Mouse (Mus musculus): ENCODE results near the gene Plpp6. TPM values are rescaled to one million over a fixed set of nuclear protein-coding genes. Genes with fewer than 3 reads are reported as not detected.

The Plpp6 gene
- total and polyA plus RNA-seq, 3 experiments, result 4.9 to 7.4 (median 6.6) TPM

DNA sequence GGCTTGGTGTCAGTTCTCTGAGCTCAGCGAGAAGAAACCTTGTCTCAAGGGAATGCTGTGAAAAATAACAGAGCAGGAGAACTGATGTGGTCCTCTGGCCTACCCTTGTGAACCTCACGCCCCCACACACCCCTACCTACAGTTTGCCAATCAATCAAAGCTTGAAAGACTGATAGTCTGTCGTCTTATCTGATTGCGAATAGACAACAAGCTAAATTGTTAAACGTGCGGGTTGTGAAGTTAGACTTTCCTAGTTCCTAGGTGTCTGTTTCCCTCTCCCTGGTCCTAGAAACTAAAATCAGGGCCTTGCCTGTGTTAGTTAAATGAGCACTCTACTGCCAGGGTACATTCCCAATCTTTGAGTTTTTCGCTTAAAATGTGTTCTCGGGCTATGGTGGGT lies 25.8 kb downstream of the Plpp6 start:
- no peak for TF ChIP-seq POLR2A (IDR thresholded peaks at IDR 0.05; ENCODE audit: insufficient read depth, low read depth, low read length)
- TF ChIP-seq EP300 (IDR thresholded peaks at IDR 0.05; ENCODE audit: insufficient read depth, low read depth, low read length), result no peak
- TF ChIP-seq CTCF (IDR thresholded peaks at IDR 0.05), result no peak
- 58% methylated on average over 8 of the region's 8 CpGs for WGBS
- Histone ChIP-seq H3K4me1 (ENCODE audit: control insufficient read depth, insufficient read depth, low read length) (peaks cover 2% of the 10 kb centered on the region), H3K4me3 (peak overlapping the region; percentile 89), H3K79me2 (replicated peaks; ENCODE audit: control insufficient read depth, insufficient read depth, low read length) (0 out of 2 replicates have a peak, but pooled peaks cover 1% of the 10 kb centered on the region), H3K27me3 (ENCODE audit: control insufficient read depth, insufficient read depth, low read length) (no peaks in the 10 kb centered on the region), H3K9ac (ENCODE audit: low read depth, low read length) (peak overlapping the region; percentile 83), H3K36me3 (ENCODE audit: control insufficient read depth, insufficient read depth, low read length) (peaks cover 12% of the 10 kb centered on the region), H3K27ac (peak overlapping the region; percentile 87)
- intact Hi-C loops (cut with DNase I), result loop anchor here (2.0 kb wide), 1 partner anchor 25 kb away; no protein-coding TSS in a partner anchor
- DNase-seq, result no peak

DNA sequence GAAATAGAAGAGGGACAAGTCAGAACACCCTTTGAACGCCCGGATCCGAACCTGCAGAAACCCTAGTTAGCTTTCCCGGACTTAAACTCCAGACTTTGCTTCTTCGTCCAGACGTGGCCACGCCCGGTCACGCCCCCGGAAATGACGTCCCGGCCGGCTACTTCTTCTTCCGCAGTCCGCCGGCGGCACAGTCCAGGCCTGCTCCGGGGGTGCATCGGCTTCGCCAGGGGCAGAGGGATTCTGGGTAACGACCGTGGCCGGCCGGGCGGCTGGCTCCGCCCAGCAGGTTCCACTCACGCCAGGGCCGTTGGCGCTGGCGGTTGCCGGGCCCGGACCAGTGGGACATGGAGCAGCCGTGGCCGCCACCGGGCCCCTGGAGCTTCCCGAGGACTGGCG lies 26.4 kb downstream of the Plpp6 start, which contains the start of gene Cdc37l1:
Gene Cdc37l1, plus strand, starts transcription at position 159 of the 396 bp plus-strand sequence.
- H3K4me3 ChIP-seq, result peak within 1 kb of the TSS; percentile 89
- DNase-seq, result peak; percentile 99

DNA sequence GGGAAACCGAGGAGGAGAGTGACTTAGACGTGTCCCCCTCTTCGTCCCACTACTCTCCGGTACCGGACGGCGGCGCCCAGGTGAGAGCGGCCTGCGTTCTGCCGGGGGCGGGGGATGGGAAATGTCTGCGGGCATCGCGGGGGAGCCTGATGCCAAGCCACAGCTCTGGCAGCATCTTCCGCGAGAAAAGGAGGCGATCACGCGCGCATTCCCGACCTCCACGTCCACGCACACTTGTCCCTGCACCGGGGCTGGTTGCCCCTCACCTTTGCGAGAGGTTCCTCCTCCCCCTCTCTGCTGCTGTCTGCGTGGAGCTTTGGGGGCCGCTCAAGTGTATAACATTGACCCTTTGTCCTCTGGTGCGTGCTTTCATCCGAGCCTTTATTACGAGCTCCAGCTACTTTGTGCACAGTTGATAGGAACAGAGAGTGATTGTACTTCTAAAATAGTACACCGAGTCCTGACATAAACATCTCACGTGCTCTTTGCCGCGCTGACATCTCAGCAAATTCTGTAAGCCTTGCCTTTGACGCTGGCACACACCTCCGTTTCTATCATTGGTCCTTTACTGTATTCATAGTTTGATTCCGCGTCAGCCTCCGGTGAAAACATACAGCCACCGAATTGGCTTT lies 27.0 kb downstream of the Plpp6 start:
- under 1% methylated on average over 41 of the region's 41 CpGs for WGBS
- Histone ChIP-seq H3K36me3 (ENCODE audit: control insufficient read depth, insufficient read depth, low read length) (peaks cover 22% of the 10 kb centered on the region), H3K27ac (peak overlapping the region; percentile 87), H3K9ac (ENCODE audit: low read depth, low read length) (peak overlapping the region; percentile 81), H3K79me2 (replicated peaks; ENCODE audit: control insufficient read depth, insufficient read depth, low read length) (0 out of 2 replicates have a peak, but pooled peaks cover 1% of the 10 kb centered on the region), H3K27me3 (ENCODE audit: control insufficient read depth, insufficient read depth, low read length) (no peaks in the 10 kb centered on the region), H3K4me3 (peak overlapping the region; percentile 89), H3K4me1 (ENCODE audit: control insufficient read depth, insufficient read depth, low read length) (peaks cover 7% of the 10 kb centered on the region)
- DNase-seq, result peak in 1 of 2 experiments; percentile 47
- TF ChIP-seq EP300 (IDR thresholded peaks at IDR 0.05; ENCODE audit: insufficient read depth, low read depth, low read length), result 0 out of 2 replicates have a peak, but pooled peaks have one; percentile 36
- no peak for TF ChIP-seq POLR2A (IDR thresholded peaks at IDR 0.05; ENCODE audit: insufficient read depth, low read depth, low read length)
- TF ChIP-seq CTCF (IDR thresholded peaks at IDR 0.05), result 0 out of 2 replicates have a peak, but pooled peaks have one; percentile 2
- intact Hi-C loops (cut with DNase I), result loop anchor here (2.0 to 5.0 kb wide), 4 partner anchors 37 to 262 kb away; partner anchors contain the start of genes Jak2 and Rcl1

More for the DNA sequence above, 26.4 kb downstream of the Plpp6 start, which contains the start of gene Cdc37l1:
- peak; percentile 70; the same call in 1 of the 2 replicates for TF ChIP-seq EP300 (IDR thresholded peaks at IDR 0.05; ENCODE audit: insufficient read depth, low read depth, low read length)
- peak; percentile 94 for TF ChIP-seq POLR2A (IDR thresholded peaks at IDR 0.05; ENCODE audit: insufficient read depth, low read depth, low read length)
- TF ChIP-seq CTCF (IDR thresholded peaks at IDR 0.05), result peak; percentile 6; the same call in 1 of the 2 replicates
- Histone ChIP-seq H3K36me3 (ENCODE audit: control insufficient read depth, insufficient read depth, low read length) (peaks cover 17% of the 10 kb centered on the region), H3K79me2 (replicated peaks; ENCODE audit: control insufficient read depth, insufficient read depth, low read length) (0 out of 2 replicates have a peak, but pooled peaks cover 1% of the 10 kb centered on the region), H3K4me1 (ENCODE audit: control insufficient read depth, insufficient read depth, low read length) (peaks cover 4% of the 10 kb centered on the region), H3K27me3 (ENCODE audit: control insufficient read depth, insufficient read depth, low read length) (no peaks in the 10 kb centered on the region), H3K27ac (peak within 1 kb of the TSS; percentile 87), H3K9ac (ENCODE audit: low read depth, low read length) (peak within 1 kb of the TSS; percentile 83)
- WGBS, result 0% methylated on average over 37 of the region's 37 CpGs
- intact Hi-C loops (cut with DNase I), result loop anchor here (2.0 to 5.0 kb wide), 4 partner anchors 37 to 262 kb away; partner anchors contain the start of genes Jak2 and Rcl1

DNA sequence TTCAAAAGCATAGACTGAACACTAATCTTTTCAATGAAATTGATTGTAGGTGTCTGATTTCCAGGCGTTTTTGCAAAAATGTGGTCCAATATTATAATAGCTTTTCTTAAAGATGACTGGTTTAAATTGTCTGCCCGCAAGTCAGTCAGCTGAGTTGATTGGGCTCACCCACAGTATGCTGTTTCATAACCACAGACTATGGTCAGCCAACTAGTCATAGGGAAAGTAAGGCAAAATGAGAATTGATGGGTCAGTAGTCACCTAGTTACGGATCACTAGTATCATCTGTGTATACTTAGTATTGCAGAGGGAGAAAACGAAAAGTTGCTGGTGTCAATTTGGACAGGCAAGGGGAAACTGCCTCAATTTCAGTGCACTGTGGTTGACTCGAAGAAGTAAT lies 27.6 kb downstream of the Plpp6 start:
- 54% methylated on average over 5 of the region's 5 CpGs for WGBS
- intact Hi-C loops (cut with DNase I), result loop anchor here (2.0 to 5.0 kb wide), 4 partner anchors 36 to 261 kb away; partner anchors contain the start of genes Jak2 and Rcl1

DNA sequence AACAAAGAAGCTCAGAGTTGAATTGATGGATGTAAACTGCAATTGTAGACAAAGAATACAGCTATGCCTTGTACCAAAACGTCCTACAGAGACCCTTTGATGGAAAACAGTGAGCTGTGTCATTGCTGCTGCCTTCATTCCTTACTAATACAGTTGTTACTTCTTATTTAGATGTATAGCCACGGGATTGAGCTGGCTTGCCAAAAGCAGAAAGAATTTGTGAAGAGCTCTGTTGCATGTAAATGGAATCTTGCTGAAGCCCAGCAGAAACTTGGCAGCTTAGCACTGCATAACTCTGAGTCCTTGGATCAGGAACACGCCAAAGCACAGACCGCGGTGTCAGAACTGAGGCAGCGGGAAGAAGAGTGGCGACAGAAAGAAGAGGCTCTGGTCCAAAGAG lies 31.1 kb downstream of the Plpp6 start:
- H3K4me3 ChIP-seq, result no peak overlapping the region
- H3K36me3 ChIP-seq (ENCODE audit: control insufficient read depth, insufficient read depth, low read length), result peaks cover 31% of the 10 kb centered on the region
- TF ChIP-seq POLR2A (IDR thresholded peaks at IDR 0.05; ENCODE audit: insufficient read depth, low read depth, low read length) (no peak), EP300 (IDR thresholded peaks at IDR 0.05; ENCODE audit: insufficient read depth, low read depth, low read length) (no peak), CTCF (IDR thresholded peaks at IDR 0.05) (no peak)
- 43% methylated on average over 7 of the region's 7 CpGs for WGBS
- intact Hi-C loops (cut with DNase I), result loop anchor here (5.0 kb wide), 3 partner anchors 32 to 257 kb away; partner anchors contain the start of genes Jak2 and Rcl1
- H3K4me1 ChIP-seq (ENCODE audit: control insufficient read depth, insufficient read depth, low read length), result peaks cover 7% of the 10 kb centered on the region
- H3K27ac ChIP-seq, result 0 out of 2 replicates have a peak overlapping the region, but pooled peaks have one; percentile 16
- DNase-seq, result peak in 1 of 2 experiments; percentile 41
- H3K79me2 ChIP-seq (replicated peaks; ENCODE audit: control insufficient read depth, insufficient read depth, low read length), result peaks cover 1% of the 10 kb centered on the region; the same call in 1 of the 2 replicates
- no peak overlapping the region for H3K9ac ChIP-seq (ENCODE audit: low read depth, low read length)
- H3K27me3 ChIP-seq (ENCODE audit: control insufficient read depth, insufficient read depth, low read length), result no peaks in the 10 kb centered on the region

More for the DNA sequence above, 27.6 kb downstream of the Plpp6 start:
- H3K4me1 ChIP-seq (ENCODE audit: control insufficient read depth, insufficient read depth, low read length), result peaks cover 7% of the 10 kb centered on the region
- H3K36me3 ChIP-seq (ENCODE audit: control insufficient read depth, insufficient read depth, low read length), result peaks cover 27% of the 10 kb centered on the region
- no peaks in the 10 kb centered on the region for H3K27me3 ChIP-seq (ENCODE audit: control insufficient read depth, insufficient read depth, low read length)
- peak overlapping the region; percentile 87 for H3K27ac ChIP-seq
- no peak for DNase-seq
- TF ChIP-seq EP300 (IDR thresholded peaks at IDR 0.05; ENCODE audit: insufficient read depth, low read depth, low read length) (no peak), POLR2A (IDR thresholded peaks at IDR 0.05; ENCODE audit: insufficient read depth, low read depth, low read length) (no peak), CTCF (IDR thresholded peaks at IDR 0.05) (no peak)
- H3K9ac ChIP-seq (ENCODE audit: low read depth, low read length), result peak overlapping the region; percentile 81; the same call in 1 of the 2 replicates
- H3K4me3 ChIP-seq, result peak overlapping the region; percentile 89
- 0 out of 2 replicates have a peak, but pooled peaks cover 1% of the 10 kb centered on the region for H3K79me2 ChIP-seq (replicated peaks; ENCODE audit: control insufficient read depth, insufficient read depth, low read length)

Measured in heart, adult 2 months (tissue).